Mouse (Mus musculus) limb, embryonic 14.5 days (tissue): ENCODE measurements around the gene S100a5. TPM values are rescaled to one million over a fixed set of nuclear protein-coding genes. Genes with fewer than 3 reads are reported as not detected.

Experiments used
- ATAC-seq: fragments of 200-750 bp; cut with Nextera tagmentation; 2 replicates; pipeline ENCODE4 v1.8.0; 2017; ENCODE audit warnings: low read depth, moderate number of reproducible peaks, moderate TSS enrichment; ENCODE audit not compliant: low FRiP score
- DNase-seq: peaks from one replicate; pipeline ENCODE4 v3.0.0-alpha.2; 2015; ENCODE audit warnings: low spot score
- H3K27ac ChIP-seq: fragments of 300-500 bp; sonication (generic); replicated peaks from 2 replicates; pipeline ENCODE4 v1.5.1; 2014; ENCODE audit warnings: low read depth, mild to moderate bottlenecking, low read length, moderate library complexity, mixed read lengths
- H3K27me3 ChIP-seq: fragments of 300-500 bp; sonication (generic); 2 replicates; pipeline ENCODE4 v1.6.1; 2014; ENCODE audit warnings: low read length, mixed read lengths; ENCODE audit not compliant: control insufficient read depth, insufficient read depth
- H3K36me3 ChIP-seq: fragments of 300-500 bp; sonication (generic); 2 replicates; pipeline ENCODE4 v1.6.1; 2014; ENCODE audit warnings: mild to moderate bottlenecking, low read length, moderate library complexity, mixed read lengths; ENCODE audit not compliant: control insufficient read depth, insufficient read depth
- H3K4me1 ChIP-seq: fragments of 300-500 bp; sonication (generic); 2 replicates; pipeline ENCODE4 v1.6.1; 2014; ENCODE audit warnings: antibody characterized with exemption, low read length, mixed read lengths; ENCODE audit not compliant: control insufficient read depth, insufficient read depth
- H3K4me2 ChIP-seq: fragments of 300-500 bp; sonication (generic); replicated peaks from 2 replicates; pipeline ENCODE4 v1.6.1; 2014; ENCODE audit warnings: low read depth, mild to moderate bottlenecking, low read length, moderate library complexity; ENCODE audit not compliant: severe bottlenecking
- H3K4me3 ChIP-seq: fragments of 300-500 bp; sonication (generic); replicated peaks from 2 replicates; pipeline ENCODE4 v1.5.1; 2014; ENCODE audit warnings: low read length
- H3K9ac ChIP-seq: fragments of 300-500 bp; sonication (generic); 2 replicates; pipeline ENCODE4 v1.6.1; 2014; ENCODE audit warnings: mild to moderate bottlenecking, low read depth, low read length, moderate library complexity; ENCODE audit not compliant: severe bottlenecking
- H3K9me3 ChIP-seq: fragments of 300-500 bp; sonication (generic); 2 replicates; pipeline ENCODE4 v1.6.1; 2016; ENCODE audit warnings: low read length; ENCODE audit not compliant: control insufficient read depth
- POLR2A ChIP-seq: fragments of 200-500 bp; IDR thresholded peaks from 2 replicates; pipeline ENCODE4 v1.8.0; 2012; ENCODE audit warnings: inconsistent platforms, mild to moderate bottlenecking, moderate library complexity, borderline replicate concordance; ENCODE audit not compliant: insufficient read depth, insufficient read length; ENCODE audit errors: extremely low read depth
- WGBS: fragments of 180-500 bp; shearing (Covaris S2); extraction: QIAGEN DNeasy Blood & Tissue Kit; methylation state at CpG from one replicate; pipeline ENCODE4 v1.1.7; 2014; 5-methylcytosine and 5-hydroxymethylcytosine counted together
- polyA plus RNA-seq, 2 experiments: library from polyadenylated mRNA; depleted of rRNA in 1 of 2; stranded (reverse) in 1 of 2; unstranded in 1 of 2; fragments of >200 nt; fragmentation: Nextera tagmentation in 1 of 2; extraction: Ambion mirVana in 1 of 2; gene quantifications; 2 replicates each; pipeline versions ENCODE4 v1.2.1 to v1.2.3; 2012 to 2014

S100a5 gene
- polyA plus RNA-seq, 2 experiments: not detected

- no peak for TF ChIP-seq POLR2A
- Histone ChIP-seq H3K9ac (no peak overlapping the region), H3K36me3 (no peaks in the 10 kb centered on the region), H3K4me3 (no peak overlapping the region), H3K4me2 (no peak overlapping the region), H3K4me1 (no peaks in the 10 kb centered on the region), H3K27me3 (no peaks in the 10 kb centered on the region), H3K27ac (no peak overlapping the region), H3K9me3 (no peaks in the 10 kb centered on the region)
- no peak for DNase-seq
- WGBS: 82% methylated on average over 2 of the region's 2 CpGs
- no peak for ATAC-seq
These were observed 23.7 kb downstream of the S100a5 start for GRCm38 (mm10) chr3:90631984-90632383.

GRCm38 (mm10) chr3:90638511-90639275 lies 30.4 kb downstream of the S100a5 start:
- Histone ChIP-seq H3K9ac (no peak overlapping the region), H3K4me2 (no peak overlapping the region), H3K4me3 (no peak overlapping the region), H3K9me3 (no peaks in the 10 kb centered on the region), H3K4me1 (no peaks in the 10 kb centered on the region), H3K27me3 (no peaks in the 10 kb centered on the region), H3K36me3 (no peaks in the 10 kb centered on the region), H3K27ac (no peak overlapping the region)
- ATAC-seq: no peak
- WGBS: 79% methylated on average over 1 of the region's 1 CpGs
- TF ChIP-seq POLR2A: no peak
- DNase-seq: no peak

GRCm38 (mm10) chr3:90639511-90640154 lies 31.3 kb downstream of the S100a5 start:
- Histone ChIP-seq H3K4me3 (no peak overlapping the region), H3K27ac (no peak overlapping the region), H3K4me1 (no peaks in the 10 kb centered on the region), H3K36me3 (no peaks in the 10 kb centered on the region), H3K9ac (no peak overlapping the region), H3K27me3 (no peaks in the 10 kb centered on the region), H3K4me2 (no peak overlapping the region), H3K9me3 (no peaks in the 10 kb centered on the region)
- WGBS: 47% methylated on average over 7 of the region's 7 CpGs
- ATAC-seq: no peak
- no peak for TF ChIP-seq POLR2A
- no peak for DNase-seq

GRCm38 (mm10) chr3:90640981-90641380 lies 32.7 kb downstream of the S100a5 start:
- 84% methylated on average over 7 of the region's 7 CpGs for WGBS
- H3K9ac ChIP-seq: no peak overlapping the region
- DNase-seq: no peak
- H3K27me3 ChIP-seq: no peaks in the 10 kb centered on the region
- H3K4me3 ChIP-seq: no peak overlapping the region
- no peaks in the 10 kb centered on the region for H3K4me1 ChIP-seq
- no peak for TF ChIP-seq POLR2A
- no peak for ATAC-seq
- no peak overlapping the region for H3K4me2 ChIP-seq
- no peaks in the 10 kb centered on the region for H3K9me3 ChIP-seq
- H3K36me3 ChIP-seq: no peaks in the 10 kb centered on the region
- H3K27ac ChIP-seq: no peak overlapping the region

GRCm38 (mm10) chr3:90644220-90644619 lies 35.9 kb downstream of the S100a5 start:
- Histone ChIP-seq H3K27ac (no peak overlapping the region), H3K36me3 (no peaks in the 10 kb centered on the region), H3K4me3 (no peak overlapping the region), H3K27me3 (no peaks in the 10 kb centered on the region), H3K9me3 (no peaks in the 10 kb centered on the region), H3K4me2 (no peak overlapping the region), H3K9ac (no peak overlapping the region), H3K4me1 (no peaks in the 10 kb centered on the region)
- no peak for DNase-seq
- TF ChIP-seq POLR2A: no peak
- ATAC-seq: no peak
- WGBS: 45% methylated on average over 3 of the region's 3 CpGs
